Comparison of ENCODE assay signal across 23 mouse cellular contexts in genomic region chr14:60238551-60238950, GRCm38 (mm10). TPM values are rescaled to one million over a fixed set of nuclear protein-coding genes. Genes with fewer than 3 reads are reported as not detected.
"Had no signal": no experiment of that assay in that cellular context is flagged by ENCODE, and none has a peak within 500 bp of the region (broad histone marks: within the 10 kb centered on the region; RNA-seq: fewer than 3 reads in every experiment).

No protein-coding gene starts in this region.

- H3K4me3 ChIP-seq: lung, embryonic 15.5 days; megakaryocyte, embryonic 14.5 days; midbrain, embryonic 13.5 days; midbrain, embryonic 15.5 days; neural tube, embryonic 12.5 days; stomach, embryonic 15.5 days had no signal

- H3K4me2 ChIP-seq: lung, embryonic 15.5 days; midbrain, embryonic 11.5 days; midbrain, embryonic 13.5 days; midbrain, embryonic 15.5 days; neural tube, embryonic 12.5 days; stomach, embryonic 15.5 days had no signal

- H3K27me3 ChIP-seq: lung, embryonic 15.5 days; megakaryocyte, embryonic 14.5 days; midbrain, embryonic 13.5 days; midbrain, embryonic 15.5 days; neural tube, embryonic 12.5 days; stomach, embryonic 15.5 days had no signal

- H3K27ac ChIP-seq: lung, embryonic 15.5 days; macrophage; midbrain, embryonic 13.5 days; midbrain, embryonic 15.5 days; neural tube, embryonic 12.5 days; stomach, embryonic 15.5 days; stomach, postnatal 0 days had no signal

- DNase-seq: liver, postnatal 0 days; lung, adult 2 months; lung, postnatal 14 days; right cerebral cortex, postnatal 14 days; thymus, adult 2 months; thymus, postnatal 25 days; thymus, postnatal 4 days had no signal

- H3K4me1 ChIP-seq: lung, embryonic 15.5 days; megakaryocyte, embryonic 14.5 days; midbrain, embryonic 13.5 days; midbrain, embryonic 15.5 days; neural tube, embryonic 12.5 days; stomach, embryonic 15.5 days had no signal

- H3K9ac ChIP-seq: liver, postnatal 0 days; lung, embryonic 15.5 days; midbrain, embryonic 13.5 days; midbrain, embryonic 15.5 days; neural tube, embryonic 12.5 days; stomach, embryonic 15.5 days had no signal

- H3K9me3 ChIP-seq: lung, embryonic 15.5 days; megakaryocyte, embryonic 14.5 days; midbrain, embryonic 13.5 days; midbrain, embryonic 15.5 days; neural tube, embryonic 12.5 days; stomach, embryonic 15.5 days had no signal

- ATAC-seq: liver, postnatal 0 days; lung, postnatal 0 days; midbrain, embryonic 13.5 days; midbrain, embryonic 15.5 days had no signal

RNA-seq across cellular contexts. Expression of gene Nupl1, which starts 12.7 kb away (rescaled TPM):
- total RNA-seq: megakaryocyte progenitor cell, adult 5-6 weeks; monocyte, adult 5-6 weeks; neutrophil, adult 5-6 weeks had no signal
- polyA plus RNA-seq: liver, postnatal 0 days; lung, postnatal 0 days; macrophage; midbrain, postnatal 0 days; neural tube, embryonic 12.5 days; spleen, adult 2 months; thymus, adult 2 months; urinary bladder, adult 2 months had no signal
